ENCODE assay signal across 1 mouse cellular context in the genomic region with DNA sequence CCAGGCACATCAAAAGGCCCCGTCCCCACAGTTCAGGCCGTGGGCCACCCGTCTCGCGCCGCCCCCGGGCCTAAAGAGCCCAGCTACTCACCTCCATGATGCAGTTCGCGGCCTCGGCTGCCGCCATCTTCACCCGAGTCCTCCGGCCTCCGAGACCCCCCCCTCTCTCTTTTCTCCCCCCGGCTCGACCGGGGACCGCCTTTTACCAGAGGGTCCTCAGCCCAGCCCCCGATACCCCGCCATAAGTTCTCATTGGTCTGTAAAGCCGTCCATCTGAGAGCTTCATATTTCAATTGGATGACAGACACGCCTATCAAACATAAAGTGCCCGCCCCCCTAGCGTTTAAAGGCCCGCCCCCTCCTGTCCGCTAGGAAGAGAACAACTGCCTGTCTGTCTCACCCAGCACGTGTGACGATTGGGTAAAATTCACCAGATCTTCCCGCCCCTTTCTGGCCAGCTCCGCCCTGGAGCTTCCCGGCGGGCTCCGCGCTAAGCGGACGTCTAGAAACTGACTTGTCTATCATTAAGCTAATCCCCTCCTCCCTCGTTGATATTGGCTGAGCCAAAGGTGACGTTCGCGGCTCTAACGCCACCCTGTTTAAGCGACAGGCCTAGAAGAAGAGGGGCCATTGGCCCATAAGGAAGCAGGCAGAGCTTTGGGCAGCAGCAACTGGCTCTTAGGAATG.
TF ChIP-seq lines count a peak whose summit lies in the region.

A gene (minus strand): TSS at position 377 of the 687 bp plus-strand sequence.

TF ChIP-seq in CH12.LX, 34 proteins besides CTCF, POLR2A, EP300 and RAD21 (continued from another document):
- TF ChIP-seq IRF4 (IDR thresholded peaks at IDR 0.05; ENCODE audit: low read depth, low read length) (peak; percentile 37; the same call in 1 of the 2 replicates), KAT2A (IDR thresholded peaks at IDR 0.05; ENCODE audit: insufficient replicate concordance, low read length) (0 out of 2 replicates have a peak, but pooled peaks have one; percentile 64), SIN3A (IDR thresholded peaks at IDR 0.05; ENCODE audit: low read length) (no peak), NRF1 (IDR thresholded peaks at IDR 0.05; ENCODE audit: low read depth, low read length) (peak; percentile 33; the same call in 1 of the 2 replicates), ZMIZ1 (IDR thresholded peaks at IDR 0.05; ENCODE audit: low read depth, low read length) (0 out of 2 replicates have a peak, but pooled peaks have one; percentile 71), MAX (IDR thresholded peaks at IDR 0.05; ENCODE audit: low read length) (no peak), CHD1 (IDR thresholded peaks at IDR 0.05; ENCODE audit: low read depth, low read length) (no peak), UBTF (IDR thresholded peaks at IDR 0.05; ENCODE audit: low read depth, low read length) (no peak), POLR2AphosphoS2 (IDR thresholded peaks at IDR 0.05; ENCODE audit: low read depth, low read length) (no peak), ZC3H11A (IDR thresholded peaks at IDR 0.05; ENCODE audit: low read depth, low read length) (no peak), MEF2A (IDR thresholded peaks at IDR 0.05; ENCODE audit: borderline replicate concordance, low read depth, low read length) (no peak; the same call in 1 of the 2 replicates), RCOR1 (conservative IDR thresholded peaks at IDR 0.05; ENCODE audit: low read depth, low read length) (no peak), NELFE (IDR thresholded peaks at IDR 0.05; ENCODE audit: low read depth, low read length) (peak; percentile 87), GABPA (IDR thresholded peaks at IDR 0.05; ENCODE audit: insufficient replicate concordance, low read depth, low read length) (no peak), MXI1 (IDR thresholded peaks at IDR 0.05; ENCODE audit: low read depth, low read length) (no peak), MAFK (IDR thresholded peaks at IDR 0.05; ENCODE audit: insufficient replicate concordance, low read length) (no peak), E2F4 (IDR thresholded peaks at IDR 0.05; ENCODE audit: insufficient replicate concordance, low read depth, low read length) (no peak), JUN (IDR thresholded peaks at IDR 0.05; ENCODE audit: insufficient read depth, low read depth, low read length) (no peak), USF1 (IDR thresholded peaks at IDR 0.05; ENCODE audit: low read depth, low read length) (no peak)
